Mouse (Mus musculus): ENCODE data around the gene Cxcl1. TPM values are rescaled to one million over a fixed set of nuclear protein-coding genes. Genes with fewer than 3 reads are reported as not detected.

Cxcl1 gene
- polyA plus RNA-seq, 1 experiment from 2014 or later = not detected

GRCm38 (mm10) chr5:90861876-90862375, 29.1 kb upstream of the Cxcl1 start:
- Histone ChIP-seq H3K4me2 (no peak overlapping the region), H3K4me3 (ENCODE audit: low read depth, low read length) (no peak overlapping the region), H3K27me3 (ENCODE audit: control insufficient read depth, insufficient read depth, low read length) (no peaks in the 10 kb centered on the region), H3K9ac (ENCODE audit: low read length) (no peak overlapping the region), H3K4me1 (ENCODE audit: control insufficient read depth, insufficient read depth, low read length) (no peaks in the 10 kb centered on the region), H3K27ac (ENCODE audit: low read depth, low read length) (no peak overlapping the region), H3K36me3 (ENCODE audit: control insufficient read depth, insufficient read depth, low read length) (no peaks in the 10 kb centered on the region), H3K9me3 (ENCODE audit: control insufficient read depth, low read length) (no peaks in the 10 kb centered on the region)
- ATAC-seq (ENCODE audit: low FRiP score) (no peak), DNase-seq (ENCODE audit: low spot score, missing footprints) (no peak)
- WGBS = 87% methylated on average over 6 of the region's 6 CpGs

GRCm38 (mm10) chr5:90866770-90867169, 24.3 kb upstream of the Cxcl1 start:
- no peak for DNase-seq (ENCODE audit: low spot score, missing footprints)
- Histone ChIP-seq H3K9ac (ENCODE audit: low read length) (no peak overlapping the region), H3K27me3 (ENCODE audit: control insufficient read depth, insufficient read depth, low read length) (no peaks in the 10 kb centered on the region), H3K36me3 (ENCODE audit: control insufficient read depth, insufficient read depth, low read length) (no peaks in the 10 kb centered on the region), H3K9me3 (ENCODE audit: control insufficient read depth, low read length) (no peaks in the 10 kb centered on the region), H3K4me3 (ENCODE audit: low read depth, low read length) (no peak overlapping the region), H3K4me1 (ENCODE audit: control insufficient read depth, insufficient read depth, low read length) (no peaks in the 10 kb centered on the region), H3K27ac (ENCODE audit: low read depth, low read length) (no peak overlapping the region), H3K4me2 (no peak overlapping the region)
- no peak for ATAC-seq (ENCODE audit: low FRiP score)

GRCm38 (mm10) chr5:90872377-90872776, 18.7 kb upstream of the Cxcl1 start:
- Histone ChIP-seq H3K27ac (ENCODE audit: low read depth, low read length) (no peak overlapping the region), H3K9ac (ENCODE audit: low read length) (no peak overlapping the region), H3K27me3 (ENCODE audit: control insufficient read depth, insufficient read depth, low read length) (no peaks in the 10 kb centered on the region), H3K9me3 (ENCODE audit: control insufficient read depth, low read length) (no peaks in the 10 kb centered on the region), H3K4me3 (ENCODE audit: low read depth, low read length) (no peak overlapping the region), H3K36me3 (ENCODE audit: control insufficient read depth, insufficient read depth, low read length) (no peaks in the 10 kb centered on the region), H3K4me2 (no peak overlapping the region), H3K4me1 (ENCODE audit: control insufficient read depth, insufficient read depth, low read length) (no peaks in the 10 kb centered on the region)
- 87% methylated on average over 7 of the region's 7 CpGs for WGBS
- no peak for DNase-seq (ENCODE audit: low spot score, missing footprints)
- ATAC-seq (ENCODE audit: low FRiP score) = no peak

- no peaks in the 10 kb centered on the region for H3K9me3 ChIP-seq (ENCODE audit: control insufficient read depth, low read length)
- H3K9ac ChIP-seq (ENCODE audit: low read length) = no peak overlapping the region
- DNase-seq (ENCODE audit: low spot score, missing footprints) (no peak), ATAC-seq (ENCODE audit: low FRiP score) (no peak)
- no peak overlapping the region for H3K4me3 ChIP-seq (ENCODE audit: low read depth, low read length)
- no peaks in the 10 kb centered on the region for H3K27me3 ChIP-seq (ENCODE audit: control insufficient read depth, insufficient read depth, low read length)
- H3K4me1 ChIP-seq (ENCODE audit: control insufficient read depth, insufficient read depth, low read length) = no peaks in the 10 kb centered on the region
- no peak overlapping the region for H3K4me2 ChIP-seq
- WGBS = 78% methylated on average over 4 of the region's 4 CpGs
- no peak overlapping the region for H3K27ac ChIP-seq (ENCODE audit: low read depth, low read length)
- H3K36me3 ChIP-seq (ENCODE audit: control insufficient read depth, insufficient read depth, low read length) = no peaks in the 10 kb centered on the region
Measured at GRCm38 (mm10) chr5:90876045-90876444, 15.0 kb upstream of the Cxcl1 start.

- Histone ChIP-seq H3K27me3 (ENCODE audit: control insufficient read depth, insufficient read depth, low read length) (no peaks in the 10 kb centered on the region), H3K9ac (ENCODE audit: low read length) (no peak overlapping the region), H3K4me1 (ENCODE audit: control insufficient read depth, insufficient read depth, low read length) (no peaks in the 10 kb centered on the region), H3K4me2 (no peak overlapping the region), H3K27ac (ENCODE audit: low read depth, low read length) (no peak overlapping the region), H3K36me3 (ENCODE audit: control insufficient read depth, insufficient read depth, low read length) (no peaks in the 10 kb centered on the region), H3K4me3 (ENCODE audit: low read depth, low read length) (no peak overlapping the region), H3K9me3 (ENCODE audit: control insufficient read depth, low read length) (no peaks in the 10 kb centered on the region)
- DNase-seq (ENCODE audit: low spot score, missing footprints) (no peak), ATAC-seq (ENCODE audit: low FRiP score) (no peak)
- WGBS = 87% methylated on average over 8 of the region's 8 CpGs
Measured at GRCm38 (mm10) chr5:90876471-90877172, 14.4 kb upstream of the Cxcl1 start.

- ATAC-seq (ENCODE audit: low FRiP score) (no peak), DNase-seq (ENCODE audit: low spot score, missing footprints) (no peak)
- Histone ChIP-seq H3K27me3 (ENCODE audit: control insufficient read depth, insufficient read depth, low read length) (no peaks in the 10 kb centered on the region), H3K4me3 (ENCODE audit: low read depth, low read length) (no peak overlapping the region), H3K9ac (ENCODE audit: low read length) (no peak overlapping the region), H3K4me2 (no peak overlapping the region), H3K9me3 (ENCODE audit: control insufficient read depth, low read length) (no peaks in the 10 kb centered on the region), H3K4me1 (ENCODE audit: control insufficient read depth, insufficient read depth, low read length) (no peaks in the 10 kb centered on the region), H3K36me3 (ENCODE audit: control insufficient read depth, insufficient read depth, low read length) (no peaks in the 10 kb centered on the region), H3K27ac (ENCODE audit: low read depth, low read length) (no peak overlapping the region)
Measured at GRCm38 (mm10) chr5:90877173-90877512, 13.9 kb upstream of the Cxcl1 start.

GRCm38 (mm10) chr5:90879307-90880014, 11.6 kb upstream of the Cxcl1 start:
- Histone ChIP-seq H3K27ac (ENCODE audit: low read depth, low read length) (no peak overlapping the region), H3K36me3 (ENCODE audit: control insufficient read depth, insufficient read depth, low read length) (no peaks in the 10 kb centered on the region), H3K9ac (ENCODE audit: low read length) (no peak overlapping the region), H3K4me3 (ENCODE audit: low read depth, low read length) (no peak overlapping the region), H3K27me3 (ENCODE audit: control insufficient read depth, insufficient read depth, low read length) (no peaks in the 10 kb centered on the region), H3K4me1 (ENCODE audit: control insufficient read depth, insufficient read depth, low read length) (no peaks in the 10 kb centered on the region), H3K4me2 (no peak overlapping the region), H3K9me3 (ENCODE audit: control insufficient read depth, low read length) (no peaks in the 10 kb centered on the region)
- DNase-seq (ENCODE audit: low spot score, missing footprints) = no peak
- WGBS = 83% methylated on average over 3 of the region's 3 CpGs
- no peak for ATAC-seq (ENCODE audit: low FRiP score)

GRCm38 (mm10) chr5:90880335-90880850, 10.6 kb upstream of the Cxcl1 start:
- Histone ChIP-seq H3K9me3 (ENCODE audit: control insufficient read depth, low read length) (no peaks in the 10 kb centered on the region), H3K36me3 (ENCODE audit: control insufficient read depth, insufficient read depth, low read length) (no peaks in the 10 kb centered on the region), H3K27me3 (ENCODE audit: control insufficient read depth, insufficient read depth, low read length) (no peaks in the 10 kb centered on the region), H3K9ac (ENCODE audit: low read length) (no peak overlapping the region), H3K4me2 (no peak overlapping the region), H3K4me3 (ENCODE audit: low read depth, low read length) (no peak overlapping the region), H3K27ac (ENCODE audit: low read depth, low read length) (no peak overlapping the region), H3K4me1 (ENCODE audit: control insufficient read depth, insufficient read depth, low read length) (no peaks in the 10 kb centered on the region)
- no peak for DNase-seq (ENCODE audit: low spot score, missing footprints)
- WGBS = 91% methylated on average over 7 of the region's 7 CpGs
- ATAC-seq (ENCODE audit: low FRiP score) = no peak

- Histone ChIP-seq H3K9ac (ENCODE audit: low read length) (no peak overlapping the region), H3K4me3 (ENCODE audit: low read depth, low read length) (no peak overlapping the region), H3K27me3 (ENCODE audit: control insufficient read depth, insufficient read depth, low read length) (no peaks in the 10 kb centered on the region), H3K36me3 (ENCODE audit: control insufficient read depth, insufficient read depth, low read length) (no peaks in the 10 kb centered on the region), H3K4me2 (no peak overlapping the region), H3K9me3 (ENCODE audit: control insufficient read depth, low read length) (no peaks in the 10 kb centered on the region), H3K27ac (ENCODE audit: low read depth, low read length) (no peak overlapping the region), H3K4me1 (ENCODE audit: control insufficient read depth, insufficient read depth, low read length) (no peaks in the 10 kb centered on the region)
- WGBS = 89% methylated on average over 4 of the region's 4 CpGs
- ATAC-seq (ENCODE audit: low FRiP score) (no peak), DNase-seq (ENCODE audit: low spot score, missing footprints) (no peak)
Measured at GRCm38 (mm10) chr5:90881021-90881420, 10.0 kb upstream of the Cxcl1 start.

Data from midbrain, embryonic 11.5 days (tissue).